Mouse (Mus musculus) left cerebral cortex, postnatal 14 days (tissue): ENCODE measurements around the gene Olfr1138. TPM values are rescaled to one million over a fixed set of nuclear protein-coding genes. Genes with fewer than 3 reads are reported as not detected.
A peak's percentile ranks its signal among the peaks of the same experiment; 100 is the strongest.

ENCODE experiments used
- DNase-seq, 2 experiments: peaks; one replicate each; pipeline ENCODE4 v3.0.0; 2021 to 2022; ENCODE audit warnings: low spot score in 2 of 2, mixed read lengths in 1 of 2
- intact Hi-C: fragments of 180-260 bp; cut with DNase I; formaldehyde crosslinking; loops from one replicate; pipeline ENCODE4 v1.15.1; 2025
- long read RNA-seq, 2 experiments: library from polyadenylated mRNA; stranded (forward); transcript quantifications; one replicate each; pipeline ENCODE4 v2.0.0; 2021
- total RNA-seq, 2 experiments: library from RNA; stranded (reverse); gene quantifications; 2 replicates each; pipeline ENCODE4 v1.2.3; 2021

Olfr1138 gene
- not detected for total RNA-seq
- long read RNA-seq, experiment 1, result 0 reads
- long read RNA-seq, experiment 2, result 0 reads

GRCm38 (mm10) chr2:87739878-87740277 lies at the start of gene Olfr1138:
TSS of gene Olfr1138 (minus strand) at chr2:87739978.
- intact Hi-C loops, result no loop called here

DNA sequence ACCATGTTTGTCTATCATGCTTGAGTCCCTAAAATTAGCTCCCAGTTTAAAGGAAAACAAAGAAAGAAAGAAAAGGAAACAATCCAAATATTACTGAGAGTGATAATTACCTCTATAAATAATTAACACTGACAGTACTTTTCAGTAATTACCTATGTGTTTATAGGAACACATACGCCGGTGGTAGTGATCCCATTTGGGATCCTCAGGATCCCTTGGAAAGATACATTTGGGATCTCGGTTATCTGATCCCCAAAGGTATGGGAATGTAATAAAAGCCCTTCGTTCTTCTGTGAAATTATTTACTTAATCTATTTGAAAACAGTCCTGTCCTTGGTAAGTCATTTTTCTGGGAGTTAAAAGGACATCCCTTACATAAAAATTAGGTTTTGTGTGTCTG lies 39.4 kb upstream of the Olfr1138 start, which contains the start of gene Olfr152:
Gene Olfr152 (plus strand): TSS at position 301 of the 400 bp plus-strand sequence.
- no peak for DNase-seq
- intact Hi-C loops, result no loop called here

More at GRCm38 (mm10) chr2:87739878-87740277, at the start of gene Olfr1138:
- DNase-seq, result no peak

DNA sequence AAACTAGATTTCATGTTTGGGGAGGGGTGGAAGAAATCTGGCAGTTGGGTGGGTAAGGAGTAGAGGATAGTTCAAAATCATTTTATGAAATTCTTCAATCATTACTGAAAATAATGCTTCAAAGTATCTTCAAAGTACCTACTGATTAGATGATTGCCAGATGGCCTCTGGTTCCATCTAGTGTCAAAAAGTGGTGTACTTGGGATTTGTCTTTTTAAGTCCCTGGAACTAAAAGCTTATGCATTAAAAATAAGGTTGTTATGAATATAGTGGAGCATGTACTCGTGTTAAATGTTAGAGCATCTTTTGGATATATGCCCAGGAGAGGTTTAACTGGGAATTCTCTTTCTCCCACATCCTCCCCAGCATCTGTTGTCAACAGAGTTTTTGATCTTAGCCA lies 36.4 kb upstream of the Olfr1138 start:
- intact Hi-C loops, result no loop called here
- DNase-seq, result peak in 1 of 2 experiments; percentile 1

- no peak for DNase-seq
Observed at GRCm38 (mm10) chr2:87753891-87754290, 14.1 kb upstream of the Olfr1138 start, which contains the start of gene Olfr1141. TSS of gene Olfr1141 (minus strand) at chr2:87753991.

GRCm38 (mm10) chr2:87743452-87743851 lies 3.7 kb upstream of the Olfr1138 start, which contains the start of gene Olfr1140:
TSS of gene Olfr1140 (plus strand) at chr2:87743752.
- intact Hi-C loops, result no loop called here

More at GRCm38 (mm10) chr2:87753891-87754290, 14.1 kb upstream of the Olfr1138 start, which contains the start of gene Olfr1141:
- intact Hi-C loops, result no loop called here

GRCm38 (mm10) chr2:87713079-87713478 lies 26.7 kb downstream of the Olfr1138 start, which contains the start of gene Olfr1137:
TSS of gene Olfr1137 (minus strand) at chr2:87713179.
- DNase-seq, result no peak
- intact Hi-C loops, result no loop called here

More at GRCm38 (mm10) chr2:87743452-87743851, 3.7 kb upstream of the Olfr1138 start, which contains the start of gene Olfr1140:
- no peak for DNase-seq

DNA sequence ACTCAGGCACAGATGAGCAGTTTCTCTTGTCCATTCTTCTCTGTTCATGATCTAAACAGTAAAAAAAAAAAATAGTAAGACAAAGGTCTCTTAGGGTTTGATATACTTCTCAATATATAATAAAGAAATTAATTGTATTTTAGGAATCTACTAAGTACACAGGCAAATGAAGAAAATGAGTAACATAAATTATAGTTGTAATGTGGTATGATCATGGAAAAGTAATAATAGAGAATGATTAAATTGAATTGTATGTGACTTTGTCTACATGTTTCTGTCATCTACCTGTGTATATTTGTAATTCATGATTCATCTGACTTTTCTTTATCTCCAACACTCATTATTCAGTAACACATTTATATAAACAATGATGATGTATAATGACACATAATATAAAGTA lies 45.9 kb downstream of the Olfr1138 start, which contains the start of gene Olfr1136:
Gene Olfr1136 (minus strand): TSS at position 101 of the 400 bp plus-strand sequence.
- intact Hi-C loops, result no loop called here
- DNase-seq, result no peak

Other genes starting within 250 kb of the Olfr1138 start
- not detected for gene Pramel7, start 242.9 kb downstream of the Olfr1138 start, total RNA-seq
- not detected for gene Pramel6, start 233.4 kb downstream of the Olfr1138 start, total RNA-seq
- gene Olfr153, start 208.2 kb downstream of the Olfr1138 start, total RNA-seq, result not detected
- not detected for gene Olfr1128, start 194.4 kb downstream of the Olfr1138 start, total RNA-seq
- not detected for gene Olfr1129, start 166.1 kb downstream of the Olfr1138 start, total RNA-seq
- gene Olfr1130, start 133.8 kb downstream of the Olfr1138 start, total RNA-seq, result not detected
- gene Olfr1131, start 112.9 kb downstream of the Olfr1138 start, total RNA-seq, result not detected
- not detected for gene Olfr1132, start 102.4 kb downstream of the Olfr1138 start, total RNA-seq
- gene Olfr1133, start 92.6 kb downstream of the Olfr1138 start, total RNA-seq, result not detected
- gene Olfr1134, start 81.5 kb downstream of the Olfr1138 start, total RNA-seq, result not detected
- gene Olfr1135, start 66.3 kb downstream of the Olfr1138 start, total RNA-seq, result not detected
- not detected for gene Olfr1136, start 46.0 kb downstream of the Olfr1138 start, total RNA-seq
- not detected for gene Olfr1137, start 26.8 kb downstream of the Olfr1138 start, total RNA-seq
- gene Olfr1140, start 3.8 kb upstream of the Olfr1138 start, total RNA-seq, result not detected
- not detected for gene Olfr1141, start 14.0 kb upstream of the Olfr1138 start, total RNA-seq
- not detected for gene Olfr152, start 39.5 kb upstream of the Olfr1138 start, total RNA-seq
- gene Olfr1143, start 60.6 kb upstream of the Olfr1138 start, total RNA-seq, result not detected
- not detected for gene Olfr1145, start 69.8 kb upstream of the Olfr1138 start, total RNA-seq
- not detected for gene Olfr1148, start 90.6 kb upstream of the Olfr1138 start, total RNA-seq
- not detected for gene Olfr1150-ps1, start 104.0 kb upstream of the Olfr1138 start, total RNA-seq
- gene Olfr1151, start 115.9 kb upstream of the Olfr1138 start, total RNA-seq, result not detected
- gene Olfr1152, start 126.5 kb upstream of the Olfr1138 start, total RNA-seq, result not detected
- not detected for gene Olfr1153, start 155.0 kb upstream of the Olfr1138 start, total RNA-seq
- not detected for gene Olfr1154, start 165.2 kb upstream of the Olfr1138 start, total RNA-seq
- not detected for gene Olfr1155, start 205.2 kb upstream of the Olfr1138 start, total RNA-seq
- not detected for gene Olfr1156, start 213.1 kb upstream of the Olfr1138 start, total RNA-seq
- gene Olfr1157, start 228.3 kb upstream of the Olfr1138 start, total RNA-seq, result not detected
- gene Olfr74, start 234.7 kb upstream of the Olfr1138 start, total RNA-seq, result not detected